Mouse (Mus musculus) right cerebral cortex, postnatal 10 days (tissue): ENCODE results near the gene Atp5h.
"Not testable (repeated sequence)": the region's sequence is repeated elsewhere in the genome, so short reads cannot be mapped to it uniquely, and the experiment has no call there.

ENCODE experiments used
- DNase-seq, 2 experiments: peaks; one replicate each; pipeline ENCODE4 v3.0.0; 2021; ENCODE audit warnings: low spot score in 2 of 2

The Atp5h gene

GRCm38 (mm10) chr11:115398085-115398484 lies 21.7 kb downstream of the Atp5h start:
- no peak for DNase-seq

- DNase-seq = no peak
These were observed 25.9 kb downstream of the Atp5h start for GRCm38 (mm10) chr11:115393721-115394325.

DNA sequence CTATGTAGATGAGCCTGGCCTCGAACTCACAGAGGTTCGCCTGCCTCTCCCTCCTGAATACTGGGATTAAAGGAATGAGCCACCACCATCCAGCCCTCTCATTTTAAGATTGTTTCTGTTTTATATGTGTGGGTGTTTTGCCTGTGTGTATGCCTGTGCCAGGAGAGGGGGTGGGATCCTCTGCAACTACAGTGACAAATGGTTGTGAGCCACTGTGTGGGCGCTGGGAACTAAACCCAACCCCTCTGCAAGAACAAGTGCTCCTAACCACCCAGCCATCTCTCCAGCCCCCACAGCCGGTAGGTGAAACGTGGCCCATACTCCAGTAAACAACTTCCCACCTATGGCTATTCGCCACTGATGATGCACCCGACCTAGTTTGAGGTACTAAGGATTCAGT lies 28.4 kb downstream of the Atp5h start:
- DNase-seq = no peak

GRCm38 (mm10) chr11:115386859-115387258 lies 32.9 kb downstream of the Atp5h start:
- DNase-seq = not testable (repeated sequence)

DNA sequence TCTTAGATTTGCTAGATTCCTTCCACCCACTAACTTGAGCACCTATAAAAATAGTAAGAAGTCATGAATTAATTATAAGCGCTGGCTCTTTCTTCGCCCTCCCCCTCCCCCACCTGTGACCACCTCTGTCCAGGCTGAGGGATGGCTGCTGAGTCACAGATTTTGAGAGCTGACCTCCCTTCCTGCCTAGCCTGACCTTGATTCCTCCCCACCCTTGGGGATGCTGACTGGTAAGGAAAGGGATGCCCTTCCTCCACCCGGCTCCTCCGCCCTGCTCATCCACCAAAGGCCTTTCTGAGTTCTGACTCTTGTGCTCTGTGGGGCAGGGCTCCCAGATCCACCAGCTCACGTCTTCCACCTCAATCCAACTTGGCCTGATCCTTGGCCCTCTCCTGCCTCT lies 35.2 kb downstream of the Atp5h start:
- no peak for DNase-seq

DNA sequence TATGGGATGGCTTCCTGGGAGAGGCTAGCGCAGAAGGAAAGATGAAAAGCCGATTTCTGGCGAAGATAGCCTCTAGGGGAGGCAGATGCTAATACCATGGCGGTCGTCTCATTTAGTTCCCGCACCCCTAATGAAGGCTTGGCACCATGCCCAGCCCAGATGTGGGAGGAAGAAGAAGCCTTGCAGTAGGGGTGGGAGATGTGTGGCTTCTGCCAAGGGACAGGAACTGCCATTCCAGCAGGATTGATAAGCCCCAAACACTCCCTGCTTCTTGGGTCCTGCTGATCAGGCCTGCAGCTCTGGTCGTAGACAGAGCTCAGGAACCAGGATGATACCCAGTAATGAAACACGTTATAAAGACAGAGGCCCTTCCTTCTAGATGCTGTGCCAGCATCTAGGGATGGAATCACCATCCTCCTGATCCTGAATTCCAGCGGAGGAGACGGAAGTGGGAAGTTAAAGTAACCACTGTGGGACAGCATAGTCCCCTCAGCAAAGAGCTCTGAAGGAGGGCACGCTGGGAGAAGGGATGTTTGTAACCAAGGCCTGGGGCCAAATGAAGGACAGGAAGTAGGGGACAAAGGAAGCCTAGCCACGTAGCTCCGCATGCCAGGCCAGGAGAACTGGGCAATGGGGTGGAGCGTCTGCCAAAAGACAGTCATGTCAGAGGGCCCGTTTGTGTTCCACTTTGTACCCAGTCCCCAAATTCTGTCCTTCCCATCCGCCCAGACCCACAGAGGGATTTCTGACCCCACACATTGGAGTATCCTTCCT lies 35.9 kb downstream of the Atp5h start:
- peak; percentile 80 to 87 for DNase-seq

GRCm38 (mm10) chr11:115382891-115383290 lies 36.9 kb downstream of the Atp5h start:
- no peak for DNase-seq

DNA sequence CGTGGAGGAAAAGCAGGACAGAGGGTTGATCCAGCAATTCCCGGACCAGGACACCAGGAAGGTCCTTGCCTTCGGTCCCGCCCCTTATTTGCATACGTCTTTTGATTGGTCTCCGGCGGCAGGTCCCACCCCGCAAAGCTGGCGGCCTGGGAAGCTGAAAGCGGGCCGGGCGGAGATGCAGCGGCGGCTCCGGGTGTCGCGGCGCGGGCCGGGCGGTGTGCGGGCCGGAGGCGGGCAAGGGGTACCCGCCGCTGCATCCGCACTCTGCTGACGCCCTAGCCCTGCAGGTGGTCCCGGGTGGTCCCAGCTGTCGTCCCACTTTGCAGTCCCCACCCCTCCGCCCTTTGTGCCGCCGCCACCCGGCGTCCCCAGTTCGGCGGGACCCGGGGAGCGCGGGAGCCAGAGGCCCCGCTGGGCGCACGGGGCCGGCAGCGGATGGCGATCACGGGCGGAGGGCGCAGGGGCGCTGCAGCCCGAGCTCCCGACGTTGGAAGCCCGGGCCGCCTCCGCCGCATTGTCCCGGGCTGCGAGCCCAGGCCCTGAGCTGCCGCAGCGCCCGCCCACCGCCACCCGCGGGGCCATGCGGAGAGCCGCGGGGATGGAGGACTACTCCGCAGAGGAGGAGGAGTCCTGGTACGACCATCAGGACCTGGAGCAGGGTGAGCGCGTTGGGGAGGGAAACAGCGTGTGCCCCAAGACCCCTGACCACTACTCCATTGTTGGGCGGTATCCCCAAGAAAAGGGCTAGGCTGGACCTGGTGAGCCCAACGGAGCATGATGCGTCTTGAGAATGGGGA lies 37.8 kb downstream of the Atp5h start, which contains the start of gene Cdr2l:
Cdr2l (plus strand) TSS at position 174 of the 797 bp plus-strand sequence.
- peak; percentile 93 to 94 for DNase-seq

DNA sequence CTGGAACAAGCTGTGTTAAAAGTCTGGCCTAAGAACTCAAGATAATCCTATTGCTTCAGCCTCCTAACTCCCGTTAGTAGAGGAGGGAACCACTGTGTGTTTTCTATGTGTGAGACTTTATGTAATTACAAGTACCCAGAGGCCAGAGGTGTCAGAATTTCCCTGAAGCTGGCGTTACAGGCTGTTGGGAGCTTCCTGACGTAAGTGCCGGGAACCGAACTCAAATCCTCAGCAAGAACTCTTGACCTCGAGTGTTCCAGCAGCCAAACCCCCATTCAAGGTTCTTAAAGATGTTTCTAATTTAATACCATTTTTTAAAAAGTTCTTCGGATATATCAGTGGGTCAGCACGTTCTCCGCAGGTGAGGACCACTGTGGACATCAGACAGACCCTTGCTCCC lies 38.5 kb downstream of the Atp5h start:
- no peak for DNase-seq

DNA sequence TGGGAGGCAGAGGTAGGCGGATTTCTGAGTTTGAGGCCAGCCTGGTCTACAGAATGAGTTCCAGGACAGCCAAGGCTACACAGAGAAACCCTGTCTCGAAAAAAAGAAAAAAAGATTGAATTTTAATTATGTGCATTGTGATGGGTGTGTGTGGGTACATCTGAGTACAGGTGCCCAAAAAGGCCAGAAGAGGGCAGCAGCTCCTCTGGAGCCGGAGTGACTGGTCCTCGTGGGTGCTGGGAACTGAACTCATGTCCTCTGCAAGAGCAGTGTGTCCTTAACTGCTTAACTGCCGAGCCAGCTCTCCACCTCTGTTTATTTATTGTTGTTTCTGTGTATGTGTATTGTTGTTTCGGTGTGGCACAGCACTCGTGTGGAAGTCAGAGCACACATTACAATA lies 41.9 kb downstream of the Atp5h start:
- DNase-seq = no peak

DNA sequence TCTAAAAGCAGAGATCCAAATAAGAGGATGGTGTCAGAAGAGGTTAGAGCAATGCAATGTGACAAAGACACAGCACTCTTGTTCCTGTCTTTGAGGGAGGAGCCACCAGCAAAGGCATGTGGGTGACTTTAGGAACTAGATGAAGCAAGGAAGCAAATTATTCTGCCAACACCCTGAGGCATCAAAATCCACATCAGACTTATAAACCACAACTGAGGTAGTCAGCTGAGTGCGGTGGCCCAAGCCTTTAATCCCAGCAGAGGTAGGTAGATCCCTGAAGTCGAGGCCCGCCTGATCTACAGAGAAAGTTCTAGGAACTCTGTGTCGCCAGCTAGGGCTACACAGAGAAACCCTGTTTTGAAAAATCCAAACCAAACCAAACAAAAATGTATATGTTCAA lies 42.5 kb downstream of the Atp5h start:
- DNase-seq = no peak

GRCm38 (mm10) chr11:115376722-115377121 lies 43.0 kb downstream of the Atp5h start:
- DNase-seq = no peak

DNA sequence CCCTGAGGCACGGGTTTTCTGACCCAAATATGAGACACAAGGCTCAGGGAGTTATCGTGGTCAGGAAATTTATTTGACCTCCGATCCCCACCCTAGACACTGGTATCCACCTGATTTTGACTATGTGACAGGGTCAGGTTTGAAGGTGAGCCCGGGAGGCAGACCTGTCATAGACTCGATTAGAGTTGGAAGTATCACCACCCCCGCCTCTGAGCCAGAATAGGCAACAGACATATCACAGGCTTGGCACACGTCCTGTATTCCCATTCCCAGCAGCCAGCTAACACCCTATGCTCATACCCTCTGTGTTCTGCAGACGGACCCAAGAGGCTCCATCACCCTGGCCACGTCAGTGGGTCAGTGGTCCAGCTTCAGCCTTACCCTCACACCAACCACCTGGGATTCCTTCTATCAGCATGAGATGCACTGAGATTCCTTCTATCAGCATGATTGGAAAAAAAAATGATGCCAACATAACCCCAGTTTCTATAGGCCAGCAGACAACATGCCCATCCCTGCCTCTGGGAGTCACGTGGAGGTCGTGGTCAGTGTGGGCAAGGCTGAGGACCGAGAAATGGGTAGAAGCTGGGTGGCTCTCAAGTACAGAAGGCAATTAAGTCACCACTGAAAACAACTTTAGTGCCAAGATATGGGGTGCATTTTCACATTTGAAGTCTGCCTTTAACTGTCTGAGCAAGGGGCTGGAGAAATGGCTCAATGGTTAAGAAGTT lies 44.9 kb downstream of the Atp5h start:
- DNase-seq = peak; percentile 57 to 72

DNA sequence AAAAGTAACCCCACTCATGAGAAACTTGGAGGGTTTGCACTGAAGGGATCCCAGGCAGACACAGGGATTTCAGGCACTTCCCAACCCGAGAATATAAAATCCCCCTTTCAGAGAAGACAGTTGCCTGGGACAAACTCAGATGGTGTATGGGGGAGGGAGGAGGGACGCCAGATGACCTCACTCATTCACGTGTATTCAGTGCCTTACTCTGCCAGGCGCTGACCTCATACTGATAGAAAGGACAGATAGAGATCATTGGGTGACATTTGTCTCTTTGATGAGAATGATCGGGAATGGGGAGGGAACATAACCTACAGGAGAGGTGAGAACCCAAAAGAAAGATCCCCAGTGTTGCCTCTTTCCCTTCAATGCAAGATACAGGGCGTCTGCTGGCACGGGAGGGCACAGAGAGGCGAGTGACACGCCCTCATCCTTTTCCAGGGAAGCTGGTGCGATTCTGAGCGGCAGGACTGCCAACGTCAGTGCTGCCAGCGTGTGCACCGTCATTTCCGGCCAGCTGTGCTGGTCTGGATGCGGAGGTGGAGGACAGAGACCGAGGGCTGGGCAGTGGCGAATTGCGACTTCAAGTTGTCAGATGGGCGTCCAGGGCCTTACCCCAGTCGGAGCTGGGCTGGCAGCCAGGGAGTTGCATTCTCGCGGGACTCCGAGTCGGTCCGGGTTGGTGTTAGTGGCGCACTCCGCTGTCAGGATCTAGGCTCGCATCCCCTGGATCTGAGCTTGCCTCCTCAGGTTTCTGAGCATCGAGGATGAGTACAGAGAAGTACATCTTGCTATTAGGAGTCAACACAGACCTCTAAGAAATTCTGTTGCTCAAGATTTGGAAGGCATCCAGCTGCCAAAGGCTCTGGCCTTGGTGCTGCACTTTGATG lies 45.7 kb downstream of the Atp5h start:
- peak; percentile 85 for DNase-seq

DNA sequence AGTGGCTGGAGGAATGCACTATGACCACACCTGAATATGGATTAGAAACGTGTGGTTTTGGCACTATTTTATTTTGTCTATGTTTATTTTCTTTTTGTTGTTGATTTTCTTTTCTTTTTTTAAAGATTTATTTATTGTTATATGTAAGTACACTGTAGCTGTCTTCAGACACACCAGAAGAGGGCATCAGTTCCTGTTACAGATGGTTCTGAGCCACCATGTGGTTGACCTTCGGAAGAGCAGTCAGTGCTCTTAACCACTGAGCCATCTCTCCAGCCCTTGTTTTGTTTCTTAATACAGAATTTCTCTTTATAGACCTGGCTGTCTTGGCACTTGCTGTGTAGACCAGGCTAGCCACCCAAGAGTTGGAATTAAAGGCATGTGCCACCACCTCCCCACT lies 47.0 kb downstream of the Atp5h start:
- no peak for DNase-seq

DNA sequence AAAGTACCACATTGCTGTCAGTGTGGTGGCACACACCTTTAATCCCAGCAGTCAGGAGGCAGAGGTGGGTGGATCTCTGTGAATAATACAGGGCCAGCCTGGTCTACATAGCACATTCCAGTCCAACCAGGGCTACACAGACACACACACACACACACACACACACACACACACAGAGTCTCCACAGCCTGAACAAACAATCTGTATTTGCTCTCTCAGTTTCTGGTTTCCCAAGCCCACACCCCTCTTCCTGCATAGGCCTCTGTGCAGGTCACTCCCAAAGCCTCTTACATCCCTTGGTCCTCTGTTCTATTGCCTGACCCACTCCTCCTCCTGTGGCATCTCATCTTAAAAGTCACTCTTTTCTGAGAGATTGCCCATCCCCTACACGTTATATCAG lies 47.7 kb downstream of the Atp5h start:
- DNase-seq = no peak

DNA sequence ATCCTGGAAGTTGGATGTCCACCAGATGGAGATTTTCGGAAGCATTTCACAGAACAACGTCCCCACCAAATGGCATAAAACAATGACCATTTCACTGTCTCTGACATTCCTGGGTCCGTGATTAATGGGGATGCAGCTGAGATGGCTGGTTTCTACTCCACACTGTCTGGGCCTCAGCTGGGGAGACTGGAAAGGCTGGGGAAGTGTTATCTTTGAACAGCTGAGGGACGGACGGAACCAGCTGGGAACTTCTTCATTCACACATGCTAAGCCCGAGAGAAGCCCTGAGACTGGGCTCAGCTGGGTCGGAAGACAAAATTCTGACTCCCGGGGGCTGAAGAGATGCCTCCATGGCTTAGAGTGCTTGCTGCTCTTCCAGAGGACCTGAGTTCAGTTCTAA lies 48.4 kb downstream of the Atp5h start:
- DNase-seq = no peak

GRCm38 (mm10) chr11:115370368-115370767 lies 49.4 kb downstream of the Atp5h start:
- no peak for DNase-seq

DNA sequence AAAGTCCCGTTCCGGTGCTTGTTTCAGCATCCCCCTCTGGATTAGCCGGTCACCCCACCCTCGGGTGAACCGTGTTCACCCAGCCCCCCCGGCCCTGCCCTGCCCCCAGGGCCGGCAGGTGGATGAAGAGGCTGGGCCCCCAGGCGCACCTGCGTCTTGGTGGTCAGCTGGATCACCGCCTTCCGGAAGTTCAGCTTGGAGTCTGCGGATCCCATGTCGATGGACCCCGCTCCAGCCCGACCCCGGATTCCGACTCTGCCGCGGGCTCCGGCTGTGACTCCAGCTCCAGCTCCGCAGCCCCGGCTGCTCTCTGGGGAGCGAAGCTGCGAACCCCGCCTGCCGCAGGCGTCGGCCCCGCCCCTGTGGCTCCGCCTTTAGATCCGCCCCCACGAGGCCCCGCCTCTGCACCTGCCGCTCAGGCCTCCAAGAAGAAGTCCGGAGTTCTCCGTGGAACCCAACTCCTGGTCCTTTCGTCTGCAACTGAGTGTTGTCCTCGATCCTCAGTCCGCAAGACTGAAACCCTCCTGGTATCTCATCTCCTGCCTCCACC lies 52.3 kb downstream of the Atp5h start, which contains the start of gene Hid1:
Hid1 (minus strand) TSS at position 362 of the 550 bp plus-strand sequence.
- DNase-seq = peak; percentile 88 to 89

DNA sequence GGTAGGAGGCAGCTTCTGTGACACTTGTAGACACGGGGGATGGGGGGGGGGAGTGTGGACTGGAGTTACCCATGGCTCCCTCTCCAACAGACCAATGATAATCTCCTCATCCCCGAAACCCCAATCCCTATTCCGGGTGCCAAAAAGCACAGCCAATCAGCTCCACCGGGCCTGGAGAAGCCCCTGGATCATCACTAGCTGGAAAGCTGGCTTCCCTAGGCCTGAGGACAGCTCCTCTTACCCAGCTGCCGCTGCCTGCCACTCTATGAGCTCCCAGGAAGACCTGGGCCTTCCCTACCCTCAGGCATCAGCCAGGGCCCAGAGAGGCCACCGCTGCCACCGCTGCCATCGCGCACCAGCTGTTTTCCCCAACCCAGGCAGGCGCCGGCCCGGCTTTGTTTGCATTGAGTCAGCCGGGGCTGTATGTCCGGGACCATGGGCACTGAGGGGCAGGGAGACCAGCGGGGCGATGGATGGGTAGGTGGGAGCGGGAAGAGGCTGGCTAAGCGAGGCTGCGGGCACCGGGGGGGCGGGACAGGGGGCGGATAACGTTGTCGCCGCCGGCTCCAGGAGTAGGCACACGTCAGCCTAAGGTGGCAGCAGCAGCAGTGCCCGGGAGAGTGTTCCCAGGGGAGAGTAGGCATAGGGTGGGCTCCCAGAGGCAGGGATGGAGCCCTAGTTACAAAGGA lies 52.9 kb downstream of the Atp5h start:
- peak; percentile 83 to 88 for DNase-seq
